Mouse (Mus musculus): ENCODE measurements around the gene Psma4. TPM values are rescaled to one million over a fixed set of nuclear protein-coding genes. Genes with fewer than 3 reads are reported as not detected.

Gene Psma4
- polyA plus RNA-seq, 1 experiment from 2014 or later: 181 TPM

DNA sequence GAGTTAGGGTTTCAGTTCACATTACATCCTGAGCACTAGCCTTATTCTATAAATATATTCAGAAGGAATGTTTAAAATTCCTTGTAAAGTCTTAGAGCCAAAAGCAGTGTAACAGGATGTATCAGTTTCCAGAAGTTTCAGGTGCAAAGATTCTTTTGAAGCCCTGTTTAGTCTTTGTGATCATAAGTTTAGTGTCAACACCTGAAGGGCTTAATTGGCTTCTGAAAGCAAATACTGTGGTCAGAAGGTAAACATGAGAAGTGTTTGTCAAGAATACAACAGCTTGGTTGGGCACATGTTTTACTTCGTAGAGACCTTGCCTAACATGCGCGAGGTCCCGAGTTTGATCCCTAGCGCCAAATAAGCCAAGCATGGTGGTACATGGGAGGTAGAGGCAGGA lies 31.8 kb upstream of the Psma4 start:
- 68% methylated on average over 5 of the region's 5 CpGs for WGBS
- H3K9ac ChIP-seq (replicated peaks; ENCODE audit: low read depth): no peak overlapping the region
- H3K9me3 ChIP-seq (ENCODE audit: low read length): no peaks in the 10 kb centered on the region
- no peak overlapping the region for H3K4me3 ChIP-seq (ENCODE audit: low read depth, low read length)
- no peak overlapping the region for H3K27ac ChIP-seq (ENCODE audit: low read length)
- no peaks in the 10 kb centered on the region for H3K27me3 ChIP-seq (replicated peaks; ENCODE audit: insufficient read depth, low read length)
- TF ChIP-seq EP300 (IDR thresholded peaks at IDR 0.05): peak; percentile 86
- no peak for TF ChIP-seq CTCF (IDR thresholded peaks at IDR 0.05)
- H3K4me1 ChIP-seq (ENCODE audit: insufficient read depth, low read depth, low read length): no peaks in the 10 kb centered on the region
- peak; percentile 5; the same call in 1 of the 2 replicates for ATAC-seq
- H3K36me3 ChIP-seq (ENCODE audit: insufficient read depth, low read length): no peaks in the 10 kb centered on the region
- H3K4me2 ChIP-seq (replicated peaks; ENCODE audit: low read depth, low read length): no peak overlapping the region
- DNase-seq (ENCODE audit: low spot score): peak; percentile 76

GRCm38 (mm10) chr9:54919946-54920345 lies 30.6 kb upstream of the Psma4 start:
- no peak for DNase-seq (ENCODE audit: low spot score)
- H3K27ac ChIP-seq (ENCODE audit: low read length): no peak overlapping the region
- H3K9me3 ChIP-seq (ENCODE audit: low read length): no peaks in the 10 kb centered on the region
- 51% methylated on average over 4 of the region's 4 CpGs for WGBS
- no peaks in the 10 kb centered on the region for H3K36me3 ChIP-seq (ENCODE audit: insufficient read depth, low read length)
- no peak overlapping the region for H3K9ac ChIP-seq (replicated peaks; ENCODE audit: low read depth)
- H3K4me3 ChIP-seq (ENCODE audit: low read depth, low read length): no peak overlapping the region
- no peaks in the 10 kb centered on the region for H3K4me1 ChIP-seq (ENCODE audit: insufficient read depth, low read depth, low read length)
- TF ChIP-seq CTCF (IDR thresholded peaks at IDR 0.05) (no peak), EP300 (IDR thresholded peaks at IDR 0.05) (no peak)
- ATAC-seq: no peak
- no peak overlapping the region for H3K4me2 ChIP-seq (replicated peaks; ENCODE audit: low read depth, low read length)
- H3K27me3 ChIP-seq (replicated peaks; ENCODE audit: insufficient read depth, low read length): no peaks in the 10 kb centered on the region

DNA sequence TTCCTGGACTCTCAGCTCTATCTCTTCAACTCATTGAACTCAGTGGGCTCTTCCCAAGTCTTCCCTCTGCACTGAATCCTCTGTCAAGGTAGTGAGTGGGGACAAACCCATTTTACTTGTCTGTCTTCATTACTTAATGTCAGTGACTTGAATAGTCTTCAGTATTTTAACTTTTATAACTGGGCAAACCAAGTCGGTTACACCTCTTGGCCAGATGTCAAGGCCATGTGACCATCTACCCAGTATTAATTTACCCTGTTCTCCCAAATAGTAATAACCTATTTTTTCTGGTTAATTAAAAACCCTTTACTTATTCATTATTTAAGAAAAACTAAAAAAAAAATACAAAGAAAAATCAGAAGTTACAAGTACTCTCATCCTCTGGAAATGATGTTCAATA lies 19.8 kb upstream of the Psma4 start:
- no peak for TF ChIP-seq EP300 (IDR thresholded peaks at IDR 0.05)
- no peak for TF ChIP-seq CTCF (IDR thresholded peaks at IDR 0.05)
- ATAC-seq (no peak), DNase-seq (ENCODE audit: low spot score) (no peak)
- no peaks in the 10 kb centered on the region for H3K27me3 ChIP-seq (replicated peaks; ENCODE audit: insufficient read depth, low read length)
- H3K9ac ChIP-seq (replicated peaks; ENCODE audit: low read depth): no peak overlapping the region
- H3K4me3 ChIP-seq (ENCODE audit: low read depth, low read length): no peak overlapping the region
- H3K4me1 ChIP-seq (ENCODE audit: insufficient read depth, low read depth, low read length): no peaks in the 10 kb centered on the region
- H3K4me2 ChIP-seq (replicated peaks; ENCODE audit: low read depth, low read length): no peak overlapping the region
- H3K36me3 ChIP-seq (ENCODE audit: insufficient read depth, low read length): no peaks in the 10 kb centered on the region
- 87% methylated on average over 1 of the region's 1 CpGs for WGBS
- H3K27ac ChIP-seq (ENCODE audit: low read length): no peak overlapping the region
- H3K9me3 ChIP-seq (ENCODE audit: low read length): no peaks in the 10 kb centered on the region

DNA sequence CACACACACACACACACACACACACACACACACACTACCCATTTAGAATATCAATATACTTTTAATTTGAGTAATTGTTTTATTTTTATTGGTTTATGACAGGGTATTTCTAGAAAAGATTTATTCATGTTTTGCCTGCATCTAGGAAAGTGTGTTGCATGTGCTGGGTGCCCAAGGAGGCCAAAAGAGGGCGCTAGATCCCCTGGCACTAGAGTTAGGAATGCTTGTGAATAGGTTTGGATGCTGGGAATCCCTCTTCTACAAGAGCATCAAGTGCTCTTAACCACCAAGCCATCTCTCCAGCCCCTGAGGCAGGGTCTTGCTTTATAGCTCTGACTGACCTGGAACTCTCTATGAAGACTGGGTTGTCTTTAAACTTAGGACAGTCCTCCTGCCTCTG lies 18.8 kb upstream of the Psma4 start:
- TF ChIP-seq CTCF (IDR thresholded peaks at IDR 0.05) (peak; percentile 26), EP300 (IDR thresholded peaks at IDR 0.05) (no peak)
- no peak overlapping the region for H3K4me3 ChIP-seq (ENCODE audit: low read depth, low read length)
- no peak for DNase-seq (ENCODE audit: low spot score)
- no peaks in the 10 kb centered on the region for H3K4me1 ChIP-seq (ENCODE audit: insufficient read depth, low read depth, low read length)
- no peak overlapping the region for H3K27ac ChIP-seq (ENCODE audit: low read length)
- H3K36me3 ChIP-seq (ENCODE audit: insufficient read depth, low read length): no peaks in the 10 kb centered on the region
- 19% methylated on average over 1 of the region's 1 CpGs for WGBS
- H3K9ac ChIP-seq (replicated peaks; ENCODE audit: low read depth): no peak overlapping the region
- no peak for ATAC-seq
- no peaks in the 10 kb centered on the region for H3K27me3 ChIP-seq (replicated peaks; ENCODE audit: insufficient read depth, low read length)
- H3K9me3 ChIP-seq (ENCODE audit: low read length): no peaks in the 10 kb centered on the region
- no peak overlapping the region for H3K4me2 ChIP-seq (replicated peaks; ENCODE audit: low read depth, low read length)

DNA sequence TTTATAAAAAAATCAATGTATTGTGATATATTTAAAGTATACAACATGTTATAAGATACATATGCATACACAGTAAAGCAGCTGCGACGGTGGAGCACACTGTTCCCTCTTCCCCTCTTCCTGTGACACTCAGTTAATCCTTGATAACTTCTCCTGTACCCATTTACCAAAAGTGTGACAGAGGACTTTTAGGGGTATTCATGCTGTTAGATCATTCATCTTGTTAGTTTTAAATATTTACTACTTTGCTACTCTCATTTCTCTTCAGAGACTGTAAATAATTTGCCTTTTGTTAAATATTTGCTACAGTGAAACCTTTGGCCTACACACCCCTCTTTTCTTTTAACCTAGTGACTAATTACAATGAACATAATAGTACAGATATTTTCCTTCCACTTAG lies 18.2 kb upstream of the Psma4 start:
- no peak for DNase-seq (ENCODE audit: low spot score)
- TF ChIP-seq EP300 (IDR thresholded peaks at IDR 0.05) (no peak), CTCF (IDR thresholded peaks at IDR 0.05) (no peak)
- Histone ChIP-seq H3K4me3 (ENCODE audit: low read depth, low read length) (no peak overlapping the region), H3K4me2 (replicated peaks; ENCODE audit: low read depth, low read length) (no peak overlapping the region), H3K4me1 (ENCODE audit: insufficient read depth, low read depth, low read length) (no peaks in the 10 kb centered on the region), H3K9me3 (ENCODE audit: low read length) (no peaks in the 10 kb centered on the region), H3K9ac (replicated peaks; ENCODE audit: low read depth) (no peak overlapping the region), H3K27me3 (replicated peaks; ENCODE audit: insufficient read depth, low read length) (no peaks in the 10 kb centered on the region), H3K27ac (ENCODE audit: low read length) (no peak overlapping the region), H3K36me3 (ENCODE audit: insufficient read depth, low read length) (no peaks in the 10 kb centered on the region)
- ATAC-seq: no peak
- WGBS: 64% methylated on average over 2 of the region's 2 CpGs

DNA sequence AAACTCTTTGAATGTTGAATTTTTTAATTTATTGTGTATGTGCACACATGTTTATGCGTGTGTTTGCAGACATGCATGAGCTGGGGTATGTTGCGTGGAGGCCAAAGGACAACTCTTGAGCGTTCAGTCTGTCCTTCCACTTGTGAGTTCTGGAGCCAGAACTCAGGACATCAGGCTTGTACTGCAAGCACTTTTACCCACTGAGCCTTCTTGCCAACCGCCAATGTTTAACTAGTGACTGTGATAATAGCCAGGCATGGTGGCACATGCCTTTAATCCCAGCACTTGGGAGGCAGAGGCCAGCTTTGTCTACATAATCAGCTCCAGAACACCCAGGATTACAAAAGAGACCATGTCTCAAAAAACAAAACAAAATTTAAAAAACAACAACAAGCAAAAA lies 8.5 kb upstream of the Psma4 start:
- Histone ChIP-seq H3K4me2 (replicated peaks; ENCODE audit: low read depth, low read length) (no peak overlapping the region), H3K36me3 (ENCODE audit: insufficient read depth, low read length) (no peaks in the 10 kb centered on the region), H3K9me3 (ENCODE audit: low read length) (no peaks in the 10 kb centered on the region), H3K4me3 (ENCODE audit: low read depth, low read length) (no peak overlapping the region), H3K27me3 (replicated peaks; ENCODE audit: insufficient read depth, low read length) (no peaks in the 10 kb centered on the region), H3K9ac (replicated peaks; ENCODE audit: low read depth) (no peak overlapping the region), H3K4me1 (ENCODE audit: insufficient read depth, low read depth, low read length) (no peaks in the 10 kb centered on the region), H3K27ac (ENCODE audit: low read length) (no peak overlapping the region)
- ATAC-seq (no peak), DNase-seq (ENCODE audit: low spot score) (no peak)
- 84% methylated on average over 4 of the region's 4 CpGs for WGBS
- TF ChIP-seq EP300 (IDR thresholded peaks at IDR 0.05) (no peak), CTCF (IDR thresholded peaks at IDR 0.05) (no peak)

GRCm38 (mm10) chr9:54944467-54944866 lies 6.1 kb upstream of the Psma4 start:
- WGBS: 66% methylated on average over 2 of the region's 2 CpGs
- Histone ChIP-seq H3K9ac (replicated peaks; ENCODE audit: low read depth) (no peak overlapping the region), H3K4me3 (ENCODE audit: low read depth, low read length) (no peak overlapping the region), H3K27me3 (replicated peaks; ENCODE audit: insufficient read depth, low read length) (no peaks in the 10 kb centered on the region), H3K4me1 (ENCODE audit: insufficient read depth, low read depth, low read length) (no peaks in the 10 kb centered on the region), H3K27ac (ENCODE audit: low read length) (no peak overlapping the region), H3K4me2 (replicated peaks; ENCODE audit: low read depth, low read length) (no peak overlapping the region), H3K9me3 (ENCODE audit: low read length) (no peaks in the 10 kb centered on the region), H3K36me3 (ENCODE audit: insufficient read depth, low read length) (no peaks in the 10 kb centered on the region)
- no peak for TF ChIP-seq CTCF (IDR thresholded peaks at IDR 0.05)
- TF ChIP-seq EP300 (IDR thresholded peaks at IDR 0.05): no peak
- ATAC-seq: no peak
- DNase-seq (ENCODE audit: low spot score): no peak
